Mouse (Mus musculus) E14TG2a.4 (cell line): ENCODE measurements around the gene Ehbp1.

ENCODE experiments used
- CTCF ChIP-seq: conservative IDR thresholded peaks from 2 replicates; pipeline ENCODE4 v1.5.1; 2014; ENCODE audit warnings: low read length
- POU5F1 ChIP-seq: IDR thresholded peaks from 2 replicates; pipeline ENCODE4 v1.6.1; 2014; ENCODE audit warnings: low read length, borderline replicate concordance

- TF ChIP-seq CTCF (no peak), POU5F1 (no peak)
These were observed 203.6 kb downstream of the Ehbp1 start for GRCm38 (mm10) chr11:22138466-22138865.
